Mouse (Mus musculus): Measurements from ENCODE around the gene Mapk13. TPM values are rescaled to one million over a fixed set of nuclear protein-coding genes. Genes with fewer than 3 reads are reported as not detected.

Gene Mapk13
- polyA plus RNA-seq, 1 experiment from 2014 or later: 2.3 TPM

DNA sequence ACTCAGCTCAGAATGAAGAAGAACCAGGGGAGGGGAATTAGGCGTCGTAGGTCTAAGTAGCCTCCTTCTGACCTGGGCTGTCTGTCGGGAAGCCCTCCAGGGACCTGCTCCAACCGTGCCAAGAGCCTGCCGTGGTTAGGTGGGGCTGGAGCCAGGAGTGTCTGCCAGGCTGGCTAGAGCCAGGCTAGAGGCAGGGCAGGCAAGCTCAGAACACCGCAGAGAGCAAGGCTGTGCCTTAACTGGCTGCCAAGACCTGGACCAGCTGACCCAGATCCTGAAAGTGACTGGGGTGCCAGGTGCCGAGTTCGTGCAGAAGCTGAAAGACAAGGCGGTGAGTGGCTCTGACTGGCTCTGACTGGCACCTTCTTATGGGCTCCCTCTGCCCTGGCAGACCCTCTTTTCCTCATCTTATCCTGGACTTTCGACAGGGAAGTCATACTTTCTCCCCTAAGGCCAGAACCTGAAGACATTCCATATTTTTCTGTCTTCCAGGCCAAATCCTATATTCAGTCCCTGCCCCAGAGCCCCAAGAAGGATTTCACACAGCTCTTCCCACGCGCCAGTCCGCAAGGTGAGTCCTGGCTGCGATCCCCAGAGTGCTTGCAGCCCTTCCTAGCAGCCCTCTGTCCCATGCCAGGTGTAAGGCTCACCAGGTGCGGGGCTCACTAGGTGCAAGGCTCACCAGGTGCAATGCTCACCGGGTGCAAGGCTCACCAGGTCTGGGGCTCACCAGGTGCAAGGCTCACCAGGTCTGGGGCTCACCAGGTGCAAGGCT is 8.3 kb downstream of the Mapk13 start:
- no peak overlapping the region for H3K4me2 ChIP-seq
- H3K9me3 ChIP-seq (replicated peaks): peaks cover 4% of the 10 kb centered on the region; the same call in 1 of the 2 replicates
- H3K9ac ChIP-seq: no peak overlapping the region
- H3K27ac ChIP-seq: no peak overlapping the region
- ATAC-seq: no peak
- H3K36me3 ChIP-seq: no peaks in the 10 kb centered on the region
- H3K4me3 ChIP-seq: no peak overlapping the region
- peaks cover 15% of the 10 kb centered on the region for H3K27me3 ChIP-seq (replicated peaks)
- 76% methylated on average over 16 of the region's 16 CpGs for WGBS (ENCODE audit: insufficient replicate concordance)
- H3K4me1 ChIP-seq: peaks cover 12% of the 10 kb centered on the region

DNA sequence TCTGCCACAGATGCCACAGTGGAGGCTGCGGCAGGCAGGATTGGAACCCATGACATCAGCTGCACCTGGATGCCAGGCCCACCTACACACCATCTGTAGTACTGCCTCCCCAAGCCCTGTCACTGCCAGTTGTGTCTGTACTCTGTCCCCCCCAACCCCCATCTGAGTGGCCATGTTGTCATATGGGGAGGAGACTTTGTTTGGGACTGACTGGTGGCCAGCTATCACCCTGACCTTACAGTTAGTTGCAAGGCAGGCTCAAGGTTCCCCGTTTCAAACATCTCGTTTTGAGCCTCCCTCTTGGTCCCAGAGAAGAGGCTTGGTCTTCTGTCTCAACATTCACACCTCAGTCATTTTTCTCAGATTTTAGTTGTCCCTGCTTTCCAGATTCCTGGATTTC is 10.6 kb downstream of the Mapk13 start:
- Histone ChIP-seq H3K4me1 (peaks cover 12% of the 10 kb centered on the region), H3K9me3 (replicated peaks) (no peaks in the 10 kb centered on the region), H3K4me3 (no peak overlapping the region), H3K9ac (no peak overlapping the region), H3K36me3 (no peaks in the 10 kb centered on the region), H3K27ac (no peak overlapping the region), H3K4me2 (no peak overlapping the region), H3K27me3 (replicated peaks) (peaks cover 13% of the 10 kb centered on the region)
- 72% methylated on average over 3 of the region's 3 CpGs for WGBS (ENCODE audit: insufficient replicate concordance)
- no peak for ATAC-seq

DNA sequence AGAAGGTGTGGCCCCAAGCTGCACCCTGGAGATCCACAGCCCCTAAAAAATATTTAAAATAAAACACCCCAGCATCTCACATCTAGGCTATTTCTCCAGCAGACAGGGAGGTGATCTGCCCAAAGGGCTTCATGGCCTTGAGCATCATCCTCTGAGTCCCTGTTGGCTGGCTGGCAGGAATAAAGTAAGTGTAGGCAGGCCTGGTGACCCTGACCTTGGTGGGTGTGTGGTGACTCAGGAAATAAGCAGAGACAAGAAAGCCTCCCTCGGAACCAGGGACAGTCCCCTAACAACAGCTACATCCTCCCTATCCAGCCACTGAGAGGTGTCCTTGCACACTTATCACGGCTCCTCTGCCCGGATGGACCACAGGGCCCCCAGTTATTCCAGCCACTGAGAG is 11.7 kb downstream of the Mapk13 start:
- Histone ChIP-seq H3K4me1 (peaks cover 12% of the 10 kb centered on the region), H3K4me3 (no peak overlapping the region), H3K9ac (no peak overlapping the region), H3K36me3 (no peaks in the 10 kb centered on the region), H3K27ac (no peak overlapping the region; the same call in 1 of the 2 replicates), H3K9me3 (replicated peaks) (no peaks in the 10 kb centered on the region), H3K27me3 (replicated peaks) (peaks cover 9% of the 10 kb centered on the region), H3K4me2 (no peak overlapping the region)
- no peak for ATAC-seq
- WGBS (ENCODE audit: insufficient replicate concordance): 63% methylated on average over 3 of the region's 3 CpGs

DNA sequence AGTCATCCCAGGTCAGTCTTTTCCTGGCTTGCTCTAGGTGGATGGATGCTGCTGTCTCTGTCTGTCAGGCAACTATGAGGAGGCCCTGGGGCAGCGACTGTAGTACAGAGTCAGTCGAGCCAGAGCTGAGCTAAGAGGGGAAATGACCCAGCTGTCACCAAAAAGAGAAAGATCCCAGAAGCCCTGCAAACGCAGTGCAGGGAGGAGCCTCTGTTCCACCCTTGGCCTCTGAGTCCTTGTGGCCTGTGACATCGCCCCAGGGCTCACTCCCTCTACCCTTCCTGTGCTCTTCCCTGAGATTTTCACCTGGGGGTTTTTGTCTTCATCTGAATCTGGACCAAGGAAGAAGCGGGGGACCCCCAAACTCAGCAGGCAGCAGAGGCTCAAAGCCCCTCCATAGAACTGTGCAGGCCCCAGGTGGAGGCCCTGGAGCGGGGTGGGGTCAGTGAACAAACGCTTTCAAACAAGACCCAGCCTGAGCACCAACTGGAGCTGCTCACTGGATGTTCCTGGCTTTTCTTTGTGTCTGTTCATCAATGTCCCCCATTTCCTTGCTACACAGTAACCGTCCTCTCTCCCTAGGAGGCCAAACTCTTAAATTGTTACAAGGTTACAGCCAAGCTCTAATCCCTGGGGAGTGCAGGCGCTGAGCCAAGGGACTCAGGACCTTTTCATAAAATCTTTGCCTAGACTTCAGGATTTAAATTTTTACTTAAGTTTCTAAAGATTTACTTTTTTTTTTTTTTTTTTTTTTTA is 12.4 kb downstream of the Mapk13 start:
- no peak for ATAC-seq
- no peak overlapping the region for H3K27ac ChIP-seq
- peaks cover 8% of the 10 kb centered on the region for H3K27me3 ChIP-seq (replicated peaks)
- no peak overlapping the region for H3K4me2 ChIP-seq
- H3K4me3 ChIP-seq: no peak overlapping the region
- no peaks in the 10 kb centered on the region for H3K9me3 ChIP-seq (replicated peaks)
- H3K4me1 ChIP-seq: peaks cover 12% of the 10 kb centered on the region
- 59% methylated on average over 9 of the region's 9 CpGs for WGBS (ENCODE audit: insufficient replicate concordance)
- H3K9ac ChIP-seq: no peak overlapping the region
- no peaks in the 10 kb centered on the region for H3K36me3 ChIP-seq

DNA sequence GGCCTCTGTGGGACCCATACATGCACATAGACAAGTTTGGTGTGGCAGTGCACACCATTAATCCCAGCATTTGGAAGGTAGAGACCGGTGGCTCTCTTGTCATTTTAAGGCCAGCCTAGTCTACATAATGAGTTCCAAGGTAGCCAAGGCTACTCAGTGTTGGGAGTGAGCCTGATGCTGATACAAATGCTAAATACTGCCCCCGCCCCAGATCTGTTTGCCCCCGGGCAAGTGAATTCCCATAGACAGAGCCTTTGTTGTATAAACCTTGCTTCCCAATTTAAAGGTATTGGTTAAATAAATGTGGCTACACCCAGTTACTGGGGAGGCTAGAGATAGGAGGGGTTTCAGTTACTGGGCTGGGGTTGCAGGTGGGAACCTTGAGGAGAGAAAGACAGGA is 15.9 kb downstream of the Mapk13 start:
- no peak for ATAC-seq
- Histone ChIP-seq H3K9ac (no peak overlapping the region), H3K4me2 (no peak overlapping the region), H3K36me3 (no peaks in the 10 kb centered on the region), H3K9me3 (replicated peaks) (no peaks in the 10 kb centered on the region), H3K4me3 (no peak overlapping the region), H3K27me3 (replicated peaks) (no peaks in the 10 kb centered on the region; the same call in 1 of the 2 replicates), H3K27ac (no peak overlapping the region), H3K4me1 (peaks cover 7% of the 10 kb centered on the region)
- 80% methylated on average over 3 of the region's 3 CpGs for WGBS (ENCODE audit: insufficient replicate concordance)

DNA sequence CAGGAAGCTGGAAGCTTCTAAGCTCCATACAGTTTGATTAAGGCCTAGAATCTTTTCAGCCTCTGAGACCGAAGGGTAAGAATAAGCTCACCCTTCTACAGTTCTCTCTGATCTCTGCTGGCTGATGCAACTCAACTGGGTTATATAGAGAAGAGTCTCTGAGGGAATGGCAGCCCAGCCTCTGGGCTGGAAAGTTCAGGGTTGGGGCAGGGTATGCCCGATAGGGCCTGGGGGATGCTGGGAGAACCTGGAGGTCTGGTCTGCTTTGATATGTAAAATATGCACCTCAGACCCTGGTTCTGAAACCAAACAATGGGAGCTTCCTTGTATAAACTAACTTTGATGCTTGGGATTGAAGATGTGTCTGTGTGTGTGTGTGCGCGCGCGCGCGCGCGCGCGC is 18.4 kb downstream of the Mapk13 start:
- Histone ChIP-seq H3K4me3 (no peak overlapping the region), H3K4me2 (no peak overlapping the region), H3K27me3 (replicated peaks) (peaks cover 6% of the 10 kb centered on the region; the same call in 1 of the 2 replicates), H3K36me3 (no peaks in the 10 kb centered on the region), H3K9ac (no peak overlapping the region), H3K27ac (no peak overlapping the region), H3K4me1 (no peaks in the 10 kb centered on the region), H3K9me3 (replicated peaks) (no peaks in the 10 kb centered on the region)
- WGBS (ENCODE audit: insufficient replicate concordance): 91% methylated on average over 12 of the region's 12 CpGs
- ATAC-seq: no peak

DNA sequence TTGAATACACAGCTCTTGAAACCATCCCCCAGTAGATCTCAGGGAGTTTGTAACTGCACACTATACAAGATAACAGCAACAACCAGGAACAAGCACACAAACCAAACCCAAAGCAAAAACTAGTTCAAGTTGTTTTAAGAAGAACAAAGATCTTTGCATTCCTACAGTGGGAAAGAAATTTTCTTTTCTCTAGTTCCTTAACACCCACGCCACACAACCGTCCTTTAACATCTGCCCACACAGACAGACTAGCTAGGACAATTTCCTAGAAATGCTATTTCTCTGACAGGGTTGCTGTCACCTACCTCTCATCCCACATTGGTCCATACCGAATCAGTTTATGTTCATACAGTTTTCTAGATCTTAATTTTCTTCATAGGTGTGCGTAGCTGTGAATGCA is 27.9 kb downstream of the Mapk13 start:
- Histone ChIP-seq H3K9ac (no peak overlapping the region), H3K4me1 (peaks cover 20% of the 10 kb centered on the region), H3K36me3 (no peaks in the 10 kb centered on the region), H3K4me3 (no peak overlapping the region), H3K27ac (no peak overlapping the region), H3K9me3 (replicated peaks) (0 out of 2 replicates have a peak, but pooled peaks cover 5% of the 10 kb centered on the region), H3K4me2 (no peak overlapping the region), H3K27me3 (replicated peaks) (peaks cover 19% of the 10 kb centered on the region; the same call in 1 of the 2 replicates)
- WGBS (ENCODE audit: insufficient replicate concordance): 72% methylated on average over 4 of the region's 4 CpGs
- no peak for ATAC-seq

DNA sequence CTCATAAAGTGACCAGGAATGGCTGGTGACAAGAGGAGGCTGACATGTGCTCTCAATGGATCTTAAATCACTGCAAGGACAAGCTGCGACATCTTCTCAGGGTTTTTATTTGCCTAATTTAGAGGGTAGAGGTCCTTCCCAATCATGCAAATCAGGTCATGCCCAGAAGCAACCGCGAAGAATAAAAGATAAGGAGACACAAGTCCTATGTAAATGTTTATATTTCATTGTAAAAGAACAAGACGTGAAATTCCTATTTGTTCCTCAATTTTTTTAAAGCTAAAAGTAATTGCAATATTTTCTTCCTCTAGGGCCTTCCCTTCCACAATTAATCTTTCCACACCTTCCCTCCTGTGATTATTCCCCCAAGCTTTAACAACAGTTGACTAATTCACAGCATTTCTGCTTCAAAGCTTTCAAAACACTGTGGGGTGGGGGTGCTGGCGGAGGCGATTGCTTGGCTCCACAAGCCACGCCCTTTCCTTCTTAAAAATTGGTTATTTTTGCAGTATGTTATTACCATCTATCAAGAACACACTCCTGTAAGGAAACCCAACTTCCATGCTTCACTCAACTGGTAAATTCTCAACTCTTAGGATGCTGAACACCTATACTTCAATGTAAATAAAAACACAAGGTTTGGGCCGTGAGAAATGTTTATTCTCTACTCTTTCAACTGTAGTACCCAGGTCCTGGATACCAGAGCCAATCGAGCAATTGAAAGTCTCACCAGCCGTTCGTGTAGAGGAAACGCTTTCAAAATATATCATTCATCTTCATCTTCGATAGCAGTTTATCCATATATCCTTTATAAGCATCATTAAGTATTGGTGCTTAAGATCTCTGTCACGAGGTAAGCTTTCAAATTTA is 30.4 kb downstream of the Mapk13 start:
- Histone ChIP-seq H3K4me1 (peaks cover 45% of the 10 kb centered on the region), H3K27ac (peak overlapping the region; percentile 99), H3K9ac (peak overlapping the region; percentile 100), H3K4me3 (peak overlapping the region; percentile 95), H3K36me3 (peaks cover 10% of the 10 kb centered on the region), H3K4me2 (peak overlapping the region; percentile 95), H3K9me3 (replicated peaks) (0 out of 2 replicates have a peak, but pooled peaks cover 5% of the 10 kb centered on the region), H3K27me3 (replicated peaks) (peaks cover 9% of the 10 kb centered on the region; the same call in 1 of the 2 replicates)
- no peak for ATAC-seq
- WGBS (ENCODE audit: insufficient replicate concordance): 16% methylated on average over 14 of the region's 14 CpGs

DNA sequence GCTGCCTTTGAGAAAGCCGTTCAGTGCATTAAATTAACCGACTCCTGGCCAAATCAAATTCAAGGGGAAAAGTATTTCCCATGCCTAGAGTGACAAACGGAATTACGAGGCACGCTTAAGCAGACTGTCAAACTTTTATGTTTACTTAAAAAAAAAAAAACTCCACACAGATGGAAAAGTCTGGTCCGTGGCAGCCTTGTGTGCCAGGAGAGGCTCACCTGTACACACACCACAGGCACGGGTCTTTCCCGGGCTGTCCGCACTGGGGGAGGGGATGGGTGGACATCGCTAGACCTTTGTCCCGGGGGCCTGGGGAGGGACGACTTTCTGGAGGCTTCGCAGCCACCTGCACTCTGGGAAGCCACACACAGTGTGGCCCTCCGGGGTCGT is 31.2 kb downstream of the Mapk13 start:
- 2% methylated on average over 15 of the region's 15 CpGs for WGBS (ENCODE audit: insufficient replicate concordance)
- Histone ChIP-seq H3K4me1 (peaks cover 53% of the 10 kb centered on the region), H3K4me3 (peak overlapping the region; percentile 95), H3K27me3 (replicated peaks) (peaks cover 9% of the 10 kb centered on the region; the same call in 1 of the 2 replicates), H3K9me3 (replicated peaks) (0 out of 2 replicates have a peak, but pooled peaks cover 2% of the 10 kb centered on the region), H3K9ac (peak overlapping the region; percentile 100), H3K27ac (peak overlapping the region; percentile 99), H3K36me3 (peaks cover 18% of the 10 kb centered on the region), H3K4me2 (peak overlapping the region; percentile 95)
- no peak; the same call in 1 of the 2 replicates for ATAC-seq

DNA sequence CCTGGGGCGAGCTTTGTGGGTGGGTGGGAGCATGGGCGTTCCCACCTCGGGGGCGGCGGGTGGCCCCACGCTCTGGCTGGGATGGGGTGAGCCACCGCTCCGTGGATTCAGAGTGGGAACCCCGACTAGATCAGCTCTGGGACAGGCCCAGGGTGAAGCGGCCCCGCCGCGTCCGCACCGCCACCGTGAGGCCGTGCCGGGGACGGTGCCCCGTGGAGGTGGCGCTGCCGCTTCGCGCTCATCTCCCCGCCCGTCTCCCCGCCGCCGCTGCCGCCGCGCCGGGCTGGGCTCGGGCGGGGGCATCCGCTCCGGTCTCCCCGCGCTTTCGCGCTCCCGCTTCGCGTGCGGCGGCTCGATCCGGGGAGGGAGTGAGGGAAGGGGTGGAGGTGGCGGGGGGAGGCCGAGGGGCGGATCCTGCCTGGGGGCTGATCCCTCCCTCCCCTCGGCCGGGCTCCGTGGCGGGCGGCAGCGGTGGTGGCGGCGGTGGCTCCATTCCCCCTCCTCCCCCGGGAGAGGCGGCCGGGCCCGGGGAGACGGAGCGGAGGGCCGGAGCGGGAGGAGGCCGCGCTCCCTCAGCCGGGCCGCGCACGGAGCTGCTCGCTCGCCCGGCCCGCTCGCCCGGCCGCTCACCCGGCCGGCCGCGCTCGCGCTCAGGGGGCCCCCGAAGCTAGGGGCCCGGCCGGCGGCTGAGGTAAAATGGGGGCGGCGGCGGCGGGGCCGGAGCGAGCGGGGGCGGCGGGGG is 31.7 kb downstream of the Mapk13 start, which contains the start of gene Brpf3:
Gene Brpf3, plus strand, starts transcription at position 420 of the 742 bp plus-strand sequence.
- H3K9ac ChIP-seq: peak within 1 kb of the TSS; percentile 100
- H3K9me3 ChIP-seq (replicated peaks): no peaks in the 10 kb centered on the region
- H3K4me2 ChIP-seq: peak within 1 kb of the TSS; percentile 95
- peak within 1 kb of the TSS; percentile 95 for H3K4me3 ChIP-seq
- peak; percentile 63 for ATAC-seq
- 1% methylated on average over 57 of the region's 99 CpGs for WGBS (ENCODE audit: insufficient replicate concordance)
- H3K4me1 ChIP-seq: peaks cover 58% of the 10 kb centered on the region
- H3K27ac ChIP-seq: peak within 1 kb of the TSS; percentile 99
- peaks cover 23% of the 10 kb centered on the region for H3K36me3 ChIP-seq
- H3K27me3 ChIP-seq (replicated peaks): peaks cover 9% of the 10 kb centered on the region; the same call in 1 of the 2 replicates

Measured in liver, embryonic 12.5 days (tissue).